Mouse (Mus musculus) duodenum, adult 2 months (tissue): ENCODE measurements around the gene Serpinb3a. TPM values are rescaled to one million over a fixed set of nuclear protein-coding genes. Genes with fewer than 3 reads are reported as not detected.

ENCODE experiments used
- polyA plus RNA-seq: library from polyadenylated mRNA; depleted of rRNA; stranded (reverse); fragments of >200 nt; gene quantifications from 2 replicates; pipeline ENCODE4 v1.2.3, GENCODE M21; 2012; ENCODE audit warnings: low replicate concordance; rRNA removed

Gene Serpinb3a
- not detected in 2 replicates for polyA plus RNA-seq

DNA sequence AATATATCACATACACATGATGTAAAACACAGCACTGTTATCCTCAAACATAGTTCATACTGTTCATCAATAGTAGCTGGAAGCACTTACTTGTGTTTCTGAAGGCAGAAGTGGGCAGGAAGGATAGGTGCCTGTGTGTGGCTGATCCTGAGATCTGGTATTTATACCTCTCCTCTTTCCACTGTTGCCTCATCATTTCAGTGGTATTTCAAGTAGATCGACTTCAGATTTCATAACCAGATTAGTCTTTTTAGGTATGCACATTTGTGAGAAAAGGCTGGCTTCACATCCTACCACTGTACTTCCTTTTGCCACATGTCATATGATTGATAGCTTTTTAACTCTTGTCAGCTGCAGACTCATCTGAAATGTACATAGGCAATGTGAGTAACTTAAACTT lies at the start of gene Serpinb3a:
Gene Serpinb3a, minus strand, starts transcription at position 101 of the 400 bp plus-strand sequence.

DNA sequence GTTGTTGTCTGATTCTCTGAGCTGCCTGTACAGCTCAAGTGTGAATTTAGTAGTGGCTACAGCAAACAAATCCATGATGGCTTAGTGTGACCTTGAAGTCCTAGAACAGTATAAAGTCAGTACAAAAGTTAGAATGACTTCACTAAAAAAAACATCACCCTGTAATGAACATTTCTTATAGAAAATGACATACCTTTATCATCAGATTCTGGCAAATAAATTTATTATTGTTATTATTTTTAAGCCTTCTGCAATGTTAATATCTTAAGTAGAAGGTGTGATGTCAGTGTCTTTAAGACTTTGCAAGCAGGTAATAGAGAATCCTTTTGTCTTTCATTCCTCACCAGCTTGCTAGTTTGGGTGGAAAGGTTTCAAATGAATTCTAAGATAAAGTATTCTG lies 31.3 kb upstream of the Serpinb3a start, which contains the start of gene Serpinb3d:
Gene Serpinb3d, minus strand, starts transcription at position 101 of the 400 bp plus-strand sequence.

Other genes starting within 250 kb of the Serpinb3a start
- gene Serpinb5, start 191.1 kb downstream of the Serpinb3a start, polyA plus RNA-seq, result 0.05 and 0.26 TPM in 2 replicates
- not detected in 2 replicates for gene Serpinb12, start 117.9 kb downstream of the Serpinb3a start, polyA plus RNA-seq
- not detected in 2 replicates for gene Serpinb13, start 71.3 kb downstream of the Serpinb3a start, polyA plus RNA-seq
- not detected in 2 replicates for gene Serpinb3d, start 31.2 kb upstream of the Serpinb3a start, polyA plus RNA-seq
- not detected in 2 replicates for gene Serpinb3b, start 226.1 kb upstream of the Serpinb3a start, polyA plus RNA-seq
- gene Serpinb3c, start 226.1 kb upstream of the Serpinb3a start, polyA plus RNA-seq, result not detected in 2 replicates